Mouse (Mus musculus) MEL (cell line): Measurements from ENCODE around the gene Mab21l3. TPM values are rescaled to one million over a fixed set of nuclear protein-coding genes. Genes with fewer than 3 reads are reported as not detected.

ENCODE experiments used
- DNase-seq: peaks from one replicate; pipeline ENCODE4 v3.0.0; 2011; ENCODE audit warnings: low read depth, low spot score
- H3K27ac ChIP-seq: 2 replicates; pipeline ENCODE4 v1.5.1; 2012; ENCODE audit warnings: low read depth, mild to moderate bottlenecking, control low read depth, low read length, moderate library complexity; ENCODE audit not compliant: control insufficient read depth
- H3K27me3 ChIP-seq, 2 experiments: fragments of 150-350 bp in 1 of 2; sonication (generic) in 1 of 2; 2 replicates each; pipeline ENCODE4 v1.6.1; 2012; ENCODE audit warnings: low read length in 2 of 2, mild to moderate bottlenecking in 2 of 2, improper control_type of control experiment in 1 of 2, moderate library complexity in 1 of 2; ENCODE audit not compliant: insufficient read depth in 2 of 2, control insufficient read depth in 1 of 2
- H3K36me3 ChIP-seq, 2 experiments: 2 replicates each; pipeline ENCODE4 v1.6.1; 2012 to 2014; ENCODE audit warnings: low read length in 2 of 2, improper control_type of control experiment in 1 of 2, inconsistent platforms in 1 of 2, mild to moderate bottlenecking in 1 of 2; ENCODE audit not compliant: insufficient read depth in 2 of 2, control insufficient read depth in 1 of 2
- H3K4me1 ChIP-seq, 2 experiments: fragments of 150-350 bp in 1 of 2; sonication (generic) in 1 of 2; 2 replicates each; pipeline ENCODE4 v1.6.1; 2012; ENCODE audit warnings: low read length in 2 of 2, improper control_type of control experiment in 1 of 2, mild to moderate bottlenecking in 1 of 2; ENCODE audit not compliant: insufficient read depth in 2 of 2, control insufficient read depth in 1 of 2
- H3K4me3 ChIP-seq, 2 experiments: fragments of 150-350 bp in 1 of 2; sonication (generic) in 1 of 2; 2 replicates each; pipeline ENCODE4 v1.5.1; 2012; ENCODE audit warnings: low read depth in 2 of 2, low read length in 2 of 2, mild to moderate bottlenecking in 2 of 2, moderate library complexity in 2 of 2, control low read depth in 1 of 2, improper control_type of control experiment in 1 of 2; ENCODE audit not compliant: control insufficient read depth in 1 of 2, insufficient read depth in 1 of 2
- H3K79me2 ChIP-seq: 2 replicates; pipeline ENCODE4 v1.6.1; 2012; ENCODE audit warnings: mild to moderate bottlenecking, low read length, moderate library complexity; ENCODE audit not compliant: control insufficient read depth, poor library complexity, insufficient read depth
- H3K9ac ChIP-seq: 2 replicates; pipeline ENCODE4 v1.6.1; 2012; ENCODE audit warnings: low read depth, mild to moderate bottlenecking, control low read depth, low read length, moderate library complexity; ENCODE audit not compliant: control insufficient read depth, poor library complexity, severe bottlenecking
- H3K9me3 ChIP-seq: fragments of 150-350 bp; sonication (generic); replicated peaks from 2 replicates; pipeline ENCODE4 v1.6.1; 2012; ENCODE audit warnings: mild to moderate bottlenecking, low read length, improper control_type of control experiment, moderate library complexity; ENCODE audit not compliant: insufficient read depth
- BHLHE40 ChIP-seq: IDR thresholded peaks from 2 replicates; pipeline ENCODE4 v1.6.1; 2012; ENCODE audit warnings: low read depth, mild to moderate bottlenecking, inconsistent platforms, low read length, improper control_type of control experiment, borderline replicate concordance
- CHD1 ChIP-seq: IDR thresholded peaks from 2 replicates; pipeline ENCODE4 v1.6.1; 2012; ENCODE audit warnings: low read depth, mild to moderate bottlenecking, inconsistent platforms, low read length, improper control_type of control experiment
- E2F4 ChIP-seq: IDR thresholded peaks from 2 replicates; pipeline ENCODE4 v1.6.1; 2011; ENCODE audit warnings: low read depth, low read length, improper control_type of control experiment, borderline replicate concordance
- ETS1 ChIP-seq: IDR thresholded peaks from 2 replicates; pipeline ENCODE4 v1.6.1; 2012; ENCODE audit warnings: low read depth, mild to moderate bottlenecking, inconsistent platforms, low read length, improper control_type of control experiment, moderate library complexity
- GABPA ChIP-seq: IDR thresholded peaks from 2 replicates; pipeline ENCODE4 v1.6.1; 2012; ENCODE audit warnings: low read depth, mild to moderate bottlenecking, inconsistent platforms, low read length, improper control_type of control experiment, moderate library complexity
- HCFC1 ChIP-seq: IDR thresholded peaks from 2 replicates; pipeline ENCODE4 v1.6.1; 2012; ENCODE audit warnings: low read depth, mild to moderate bottlenecking, inconsistent platforms, low read length, improper control_type of control experiment, moderate library complexity
- JUND ChIP-seq: IDR thresholded peaks from 2 replicates; pipeline ENCODE4 v1.6.1; 2011; ENCODE audit warnings: low read depth, mild to moderate bottlenecking, improper control_type of control experiment, low read length
- MAX ChIP-seq: IDR thresholded peaks from 2 replicates; pipeline ENCODE4 v1.6.1; 2011; ENCODE audit warnings: low read length, improper control_type of control experiment
- MEF2A ChIP-seq: IDR thresholded peaks from 2 replicates; pipeline ENCODE4 v1.6.1; 2014; ENCODE audit warnings: low read depth, mild to moderate bottlenecking, inconsistent platforms, low read length, improper control_type of control experiment; ENCODE audit not compliant: poor library complexity, insufficient replicate concordance, severe bottlenecking; ENCODE audit errors: extremely low read depth
- MYB ChIP-seq: IDR thresholded peaks from 2 replicates; pipeline ENCODE4 v1.6.1; 2011; ENCODE audit warnings: mild to moderate bottlenecking, low read depth, low read length, improper control_type of control experiment
- MYC ChIP-seq: IDR thresholded peaks from 2 replicates; pipeline ENCODE4 v1.6.1; 2011; ENCODE audit warnings: low read depth, mild to moderate bottlenecking, low read length, improper control_type of control experiment, moderate library complexity
- NELFE ChIP-seq: IDR thresholded peaks from 2 replicates; pipeline ENCODE4 v1.6.1; 2011; ENCODE audit warnings: low read depth, low read length, improper control_type of control experiment
- POLR2A ChIP-seq, 2 experiments: IDR thresholded peaks; 2 replicates each; pipeline ENCODE4 v1.6.1; 2011 to 2012; ENCODE audit warnings: low read length in 2 of 2, mild to moderate bottlenecking in 2 of 2, control low read depth in 1 of 2, improper control_type of control experiment in 1 of 2, low read depth in 1 of 2, moderate library complexity in 1 of 2; ENCODE audit not compliant: control insufficient read depth in 1 of 2, insufficient read depth in 1 of 2, poor library complexity in 1 of 2
- POLR2AphosphoS2 ChIP-seq: IDR thresholded peaks from 2 replicates; pipeline ENCODE4 v1.6.1; 2011; ENCODE audit warnings: low read length, improper control_type of control experiment
- POLR2AphosphoS5 ChIP-seq: IDR thresholded peaks from 2 replicates; pipeline ENCODE4 v1.6.1; 2012; ENCODE audit warnings: low read depth, borderline replicate concordance, mild to moderate bottlenecking, inconsistent platforms, low read length, moderate library complexity, mixed read lengths
- RAD21 ChIP-seq: IDR thresholded peaks from 2 replicates; pipeline ENCODE4 v1.6.1; 2011; ENCODE audit warnings: mild to moderate bottlenecking, low read depth, low read length, improper control_type of control experiment
- RCOR1 ChIP-seq: IDR thresholded peaks from 2 replicates; pipeline ENCODE4 v1.6.1; 2012; ENCODE audit warnings: low read depth, mild to moderate bottlenecking, inconsistent platforms, low read length, improper control_type of control experiment
- SIN3A ChIP-seq: IDR thresholded peaks from 2 replicates; pipeline ENCODE4 v1.6.1; 2012; ENCODE audit warnings: low read length, improper control_type of control experiment, inconsistent platforms
- TAL1 ChIP-seq: IDR thresholded peaks from 2 replicates; pipeline ENCODE4 v1.6.1; 2012; ENCODE audit warnings: mild to moderate bottlenecking, inconsistent platforms, low read length, moderate library complexity, mixed read lengths
- TBP ChIP-seq: IDR thresholded peaks from 2 replicates; pipeline ENCODE4 v1.8.0; 2011; ENCODE audit warnings: low read depth, low read length, improper control_type of control experiment
- USF1 ChIP-seq: IDR thresholded peaks from 2 replicates; pipeline ENCODE4 v1.6.1; 2014; ENCODE audit warnings: low read depth, mild to moderate bottlenecking, inconsistent platforms, low read length, improper control_type of control experiment, moderate library complexity
- ZNF384 ChIP-seq: IDR thresholded peaks from 2 replicates; pipeline ENCODE4 v1.6.1; 2012; ENCODE audit warnings: low read depth, mild to moderate bottlenecking, inconsistent platforms, low read length, improper control_type of control experiment
- polyA plus RNA-seq, 2 experiments: library from polyadenylated mRNA; stranded (reverse) in 1 of 2; unstranded in 1 of 2; fragments of >175 nt in 1 of 2; fragments of >200 nt in 1 of 2; gene quantifications; 2 replicates each; pipeline versions ENCODE4 v1.2.1 to v1.2.4; 2012; ENCODE audit warnings: low replicate concordance in 2 of 2, low read depth in 1 of 2; ENCODE audit not compliant: insufficient read length in 2 of 2, insufficient read depth in 1 of 2, missing spikeins in 1 of 2
- total RNA-seq: library from RNA; depleted of rRNA; stranded (reverse); fragments of 300-350 nt; gene quantifications from 2 replicates; pipeline ENCODE4 v1.2.3, GENCODE M21; 2012

The Mab21l3 gene
- total and polyA plus RNA-seq, 3 experiments, result 0.04 TPM; not detected in 2

DNA sequence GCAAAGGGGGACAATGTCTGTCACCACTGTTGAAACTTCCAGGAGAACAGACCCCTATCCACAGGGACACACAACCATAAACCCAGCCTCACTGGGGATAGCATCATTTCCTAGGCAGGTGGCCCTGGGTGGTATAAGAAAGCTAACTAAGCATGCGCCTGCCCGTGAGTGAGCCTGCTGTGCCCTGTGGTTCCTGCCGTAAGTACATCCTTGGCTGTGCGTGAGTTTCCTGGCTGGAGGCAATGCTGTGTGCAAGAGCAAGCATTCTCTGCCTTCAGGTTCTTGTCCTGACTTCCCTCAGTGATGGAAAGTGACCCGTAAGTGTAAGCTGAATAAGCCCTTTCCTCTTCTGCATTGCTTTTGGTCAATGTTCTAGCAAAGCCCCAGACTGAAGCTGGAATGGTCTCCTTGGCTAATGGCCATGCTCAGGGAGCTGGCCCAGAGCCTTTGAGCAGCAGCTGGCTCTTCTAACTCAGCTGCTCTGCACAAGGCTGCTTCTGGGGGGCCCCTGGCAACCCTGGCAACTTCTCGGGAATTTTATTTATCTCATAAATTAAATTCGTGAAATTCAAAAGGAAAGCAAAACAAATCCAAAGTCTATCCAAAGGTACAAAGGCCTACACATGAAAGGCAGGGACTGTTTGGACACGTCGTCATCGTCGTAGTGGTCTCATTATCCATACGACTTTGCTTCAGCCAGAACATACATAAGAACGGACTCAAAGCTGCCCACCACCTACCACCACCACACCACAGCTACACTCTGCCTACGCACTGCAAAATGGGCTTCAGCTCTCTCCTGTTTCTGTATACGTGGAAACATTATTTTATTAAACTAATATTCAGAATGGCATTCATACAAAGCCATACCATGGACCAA, 50.7 kb downstream of the Mab21l3 start:
- no peak for DNase-seq
- H3K9me3 ChIP-seq, result no peaks in the 10 kb centered on the region
- H3K4me1 ChIP-seq, result no peaks in the 10 kb centered on the region
- H3K36me3 ChIP-seq, result no peaks in the 10 kb centered on the region
- TF ChIP-seq JUND (no peak), BHLHE40 (no peak), ZNF384 (no peak), USF1 (no peak), MEF2A (no peak), MAX (no peak), TAL1 (no peak), MYC (no peak), CHD1 (no peak), HCFC1 (no peak), RCOR1 (no peak), RAD21 (no peak), NELFE (no peak), GABPA (no peak), TBP (no peak), POLR2AphosphoS2 (no peak), ETS1 (no peak), POLR2A (IDR thresholded peaks at IDR 0.05; ENCODE audit: control insufficient read depth in 1 of 2, insufficient read depth in 1 of 2, low read depth in 1 of 2, low read length in 2 of 2, poor library complexity in 1 of 2) (no peak)
- no peak overlapping the region for H3K9ac ChIP-seq
- H3K27me3 ChIP-seq, result no peaks in the 10 kb centered on the region
- no peak overlapping the region for H3K4me3 ChIP-seq
- no peak overlapping the region for H3K27ac ChIP-seq
- H3K79me2 ChIP-seq, result no peaks in the 10 kb centered on the region

GRCm38 (mm10) chr3:101796212-101796611, 52.5 kb downstream of the Mab21l3 start:
- H3K79me2 ChIP-seq, result no peaks in the 10 kb centered on the region
- no peaks in the 10 kb centered on the region for H3K27me3 ChIP-seq
- H3K9ac ChIP-seq, result no peak overlapping the region
- no peaks in the 10 kb centered on the region for H3K36me3 ChIP-seq
- DNase-seq, result no peak
- H3K4me3 ChIP-seq, result no peak overlapping the region
- no peaks in the 10 kb centered on the region for H3K9me3 ChIP-seq
- no peak overlapping the region for H3K27ac ChIP-seq
- no peak for TF ChIP-seq POLR2AphosphoS2
- no peak for TF ChIP-seq CHD1
- TF ChIP-seq MAX, result no peak
- TF ChIP-seq POLR2A (IDR thresholded peaks at IDR 0.05; ENCODE audit: control insufficient read depth in 1 of 2, insufficient read depth in 1 of 2, low read depth in 1 of 2, low read length in 2 of 2, poor library complexity in 1 of 2), result no peak
- TF ChIP-seq JUND, result no peak
- no peak for TF ChIP-seq ETS1
- TF ChIP-seq POLR2AphosphoS5, result no peak
- TF ChIP-seq MEF2A, result no peak
- TF ChIP-seq E2F4, result no peak
- no peak for TF ChIP-seq MYB
- no peak for TF ChIP-seq SIN3A
- no peak for TF ChIP-seq USF1
- H3K4me1 ChIP-seq, result no peaks in the 10 kb centered on the region
